Mouse (Mus musculus) heart, postnatal 0 days (tissue): ENCODE measurements around the gene Smim6. TPM values are rescaled to one million over a fixed set of nuclear protein-coding genes. Genes with fewer than 3 reads are reported as not detected.
A peak's percentile ranks its signal among the peaks of the same experiment; 100 is the strongest.

Source experiments
- ATAC-seq: fragments of 200-750 bp; cut with Nextera tagmentation; 2 replicates; pipeline ENCODE4 v1.8.0; 2017; ENCODE audit warnings: low read depth, moderate number of reproducible peaks, moderate library complexity; ENCODE audit not compliant: insufficient read depth
- DNase-seq: peaks from one replicate; pipeline ENCODE4 v3.0.0-alpha.2; 2016; ENCODE audit warnings: low spot score
- H3K27ac ChIP-seq: fragments of 300-500 bp; sonication (generic); 2 replicates; pipeline ENCODE4 v1.5.1; 2014; ENCODE audit warnings: low read depth, mild to moderate bottlenecking
- H3K27me3 ChIP-seq: fragments of 300-500 bp; sonication (generic); 2 replicates; pipeline ENCODE4 v1.6.1; 2014; ENCODE audit warnings: low read length, mixed read lengths; ENCODE audit not compliant: control insufficient read depth, insufficient read depth
- H3K36me3 ChIP-seq: fragments of 300-500 bp; sonication (generic); replicated peaks from 2 replicates; pipeline ENCODE4 v1.6.1; 2014; ENCODE audit warnings: low read length, mixed read lengths; ENCODE audit not compliant: control insufficient read depth, insufficient read depth
- H3K4me1 ChIP-seq: fragments of 300-500 bp; sonication (generic); 2 replicates; pipeline ENCODE4 v1.6.1; 2014; ENCODE audit warnings: antibody characterized with exemption; ENCODE audit not compliant: control insufficient read depth, insufficient read depth
- H3K4me2 ChIP-seq: fragments of 300-500 bp; sonication (generic); 2 replicates; pipeline ENCODE4 v1.6.1; 2014; ENCODE audit warnings: low read depth, mild to moderate bottlenecking, low read length, moderate library complexity
- H3K4me3 ChIP-seq: fragments of 300-500 bp; sonication (generic); 2 replicates; pipeline ENCODE4 v1.5.1; 2014; ENCODE audit warnings: low read depth, low read length
- H3K9ac ChIP-seq: fragments of 300-500 bp; sonication (generic); replicated peaks from 2 replicates; pipeline ENCODE4 v1.6.1; 2014; ENCODE audit warnings: low read depth, low read length, mixed read lengths
- H3K9me3 ChIP-seq: fragments of 300-500 bp; sonication (generic); replicated peaks from 2 replicates; pipeline ENCODE4 v1.6.1; 2016; ENCODE audit warnings: low read length; ENCODE audit not compliant: control insufficient read depth
- CTCF ChIP-seq: IDR thresholded peaks from 2 replicates; pipeline ENCODE4 v1.5.1; 2016; ENCODE audit warnings: antibody characterized with exemption, control low read depth, low read depth
- EP300 ChIP-seq: IDR thresholded peaks from 2 replicates; pipeline ENCODE4 v1.6.1; 2016; ENCODE audit warnings: antibody characterized with exemption, low read depth
- WGBS: fragments of 180-500 bp; shearing (Covaris S2); extraction: QIAGEN DNeasy Blood & Tissue Kit; methylation state at CpG from one replicate; pipeline ENCODE4 v1.1.7; 2014; 5-methylcytosine and 5-hydroxymethylcytosine counted together
- polyA plus RNA-seq: library from polyadenylated mRNA; unstranded; fragments of >200 nt; fragmentation: Nextera tagmentation; extraction: Ambion mirVana; gene quantifications from 2 replicates; pipeline ENCODE4 v1.2.1, GENCODE M21; 2015
- total RNA-seq: library from RNA; depleted of rRNA; stranded (reverse); fragments of >200 nt; gene quantifications from 2 replicates; pipeline ENCODE4 v1.2.3, GENCODE M21; 2014; ENCODE audit warnings: low replicate concordance; rRNA removed

Smim6 gene
- total and polyA plus RNA-seq, 2 experiments from 2014 or later, result 0.98 TPM; not detected in 1

DNA sequence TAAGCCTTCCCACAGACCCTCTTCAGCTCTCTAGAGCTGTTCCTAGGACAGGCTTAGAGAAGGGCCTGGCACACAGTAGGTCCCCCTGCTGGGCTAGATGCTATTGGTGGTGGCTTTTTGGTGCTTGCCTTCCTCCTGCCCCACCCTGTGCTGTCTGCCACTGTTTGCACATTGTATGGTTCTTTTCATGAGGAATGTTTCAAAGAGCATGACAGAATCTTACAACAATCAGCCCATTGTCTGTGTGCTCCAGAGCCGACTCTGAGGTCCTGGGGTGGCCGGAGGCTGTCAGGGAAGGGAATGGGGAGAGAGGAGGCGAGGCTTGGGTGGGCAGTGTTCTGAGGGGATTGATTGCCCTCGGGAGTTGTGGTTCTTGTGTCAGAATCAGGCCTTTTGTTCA is 44.6 kb downstream of the Smim6 start:
- Histone ChIP-seq H3K4me3 (no peak overlapping the region), H3K9me3 (no peaks in the 10 kb centered on the region), H3K27ac (no peak overlapping the region), H3K27me3 (no peaks in the 10 kb centered on the region), H3K4me2 (no peak overlapping the region), H3K4me1 (no peaks in the 10 kb centered on the region), H3K36me3 (peaks cover 69% of the 10 kb centered on the region), H3K9ac (no peak overlapping the region; the same call in 1 of the 2 replicates)
- TF ChIP-seq CTCF (no peak), EP300 (no peak)
- WGBS, result 49% methylated on average over 4 of the region's 4 CpGs
- DNase-seq (no peak), ATAC-seq (no peak; the same call in 1 of the 2 replicates)

DNA sequence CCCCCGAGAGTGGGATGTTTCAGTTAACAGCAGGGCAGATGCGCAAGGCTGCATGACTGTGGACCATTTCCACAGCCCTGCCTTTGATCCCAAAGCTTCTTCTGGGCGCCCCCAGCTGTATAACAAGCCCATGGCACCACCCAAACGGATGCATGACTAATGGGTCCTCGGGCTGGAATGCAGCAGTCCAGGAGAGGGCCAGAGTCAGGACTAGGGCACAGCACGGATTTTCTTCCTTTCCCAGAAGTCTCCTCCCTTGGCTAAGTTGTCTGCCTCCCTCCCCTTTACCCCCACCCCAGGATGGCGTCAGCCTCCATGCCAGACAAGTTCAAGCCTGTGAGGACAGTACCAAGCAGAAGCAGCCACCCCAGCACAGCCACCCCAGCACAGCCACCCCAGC is 46.2 kb downstream of the Smim6 start:
- H3K27me3 ChIP-seq, result no peaks in the 10 kb centered on the region
- no peaks in the 10 kb centered on the region for H3K9me3 ChIP-seq
- no peak overlapping the region for H3K27ac ChIP-seq
- DNase-seq (no peak), ATAC-seq (peak; percentile 41; the same call in 1 of the 2 replicates)
- H3K9ac ChIP-seq, result no peak overlapping the region
- H3K36me3 ChIP-seq, result peaks cover 69% of the 10 kb centered on the region
- H3K4me3 ChIP-seq, result no peak overlapping the region
- no peak overlapping the region for H3K4me2 ChIP-seq
- H3K4me1 ChIP-seq, result no peaks in the 10 kb centered on the region
- TF ChIP-seq EP300, result no peak
- WGBS, result 68% methylated on average over 7 of the region's 7 CpGs

DNA sequence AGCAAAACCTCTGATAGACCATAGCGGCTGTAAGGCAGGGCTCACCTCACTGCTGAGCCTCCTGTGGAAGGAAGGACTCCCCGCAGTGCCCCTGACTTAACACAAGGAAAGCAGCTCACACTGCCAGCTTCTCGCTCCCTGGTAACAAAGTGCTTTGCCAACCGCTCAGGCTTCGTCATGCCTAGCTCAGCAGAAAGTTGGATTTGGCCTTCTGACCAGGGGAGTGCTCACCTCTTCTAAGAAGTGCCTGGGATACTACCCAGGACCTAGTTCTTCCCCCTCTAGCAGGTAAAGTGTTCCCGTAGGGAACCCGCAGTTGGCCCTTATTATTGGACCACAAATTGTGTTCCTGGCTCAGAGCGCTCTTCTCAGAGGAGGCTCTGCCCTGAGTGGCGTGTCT is 47.2 kb downstream of the Smim6 start:
- H3K36me3 ChIP-seq, result peaks cover 65% of the 10 kb centered on the region
- no peak overlapping the region for H3K4me2 ChIP-seq
- H3K9me3 ChIP-seq, result no peaks in the 10 kb centered on the region
- TF ChIP-seq CTCF (no peak), EP300 (no peak)
- ATAC-seq, result no peak
- no peak overlapping the region for H3K27ac ChIP-seq
- no peaks in the 10 kb centered on the region for H3K27me3 ChIP-seq
- DNase-seq, result no peak
- H3K9ac ChIP-seq, result no peak overlapping the region
- 94% methylated on average over 9 of the region's 9 CpGs for WGBS
- no peaks in the 10 kb centered on the region for H3K4me1 ChIP-seq
- H3K4me3 ChIP-seq, result no peak overlapping the region

DNA sequence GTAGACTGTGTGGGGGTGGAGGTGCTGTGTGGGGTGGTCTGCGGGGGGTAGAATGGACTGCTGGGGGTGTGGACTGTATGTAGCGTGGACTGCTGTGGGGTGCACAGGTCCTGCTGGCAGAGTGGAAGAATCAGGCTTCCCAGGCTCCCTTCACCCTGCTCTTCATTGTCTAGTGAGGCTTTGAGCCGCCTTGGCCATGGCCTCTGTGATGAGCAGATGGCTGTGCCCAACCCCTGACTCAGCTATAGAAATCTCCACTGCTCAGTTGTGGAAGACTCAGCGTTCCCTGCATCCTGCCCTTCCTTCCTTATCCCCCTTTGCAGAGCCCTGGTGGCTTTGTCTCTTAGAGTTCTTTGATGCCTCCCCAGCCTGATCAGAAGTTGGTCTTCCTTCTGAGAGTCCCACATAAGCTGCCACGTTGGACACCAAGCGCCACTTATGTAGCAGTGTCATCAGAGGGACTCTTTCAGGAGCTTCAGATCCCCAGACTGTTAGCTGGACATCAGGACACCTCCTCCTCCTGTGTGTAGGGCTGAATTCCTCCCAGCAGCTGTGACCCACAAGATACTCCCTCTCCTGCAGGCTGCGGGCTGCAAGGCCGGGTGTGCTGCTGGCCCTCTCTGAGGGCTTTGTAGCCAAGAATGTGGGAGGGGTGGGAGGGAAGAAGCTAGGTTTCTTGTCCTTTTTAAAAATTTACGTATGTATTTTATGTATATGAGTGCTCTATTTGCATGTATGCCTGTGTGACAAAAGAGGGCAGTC is 51.0 kb downstream of the Smim6 start:
- DNase-seq (no peak), ATAC-seq (no peak)
- Histone ChIP-seq H3K4me1 (no peaks in the 10 kb centered on the region), H3K27me3 (no peaks in the 10 kb centered on the region), H3K9me3 (no peaks in the 10 kb centered on the region), H3K4me3 (no peak overlapping the region), H3K27ac (no peak overlapping the region), H3K36me3 (peaks cover 69% of the 10 kb centered on the region), H3K9ac (no peak overlapping the region), H3K4me2 (no peak overlapping the region)
- WGBS, result 87% methylated on average over 9 of the region's 9 CpGs
- no peak for TF ChIP-seq CTCF
- TF ChIP-seq EP300, result no peak

Other genes starting within 250 kb of the Smim6 start
- gene Grb2, start 203.4 kb upstream of the Smim6 start, total RNA-seq, result 48.6 and 126 TPM in 2 replicates
- 96.9 and 116 TPM in 2 replicates for gene Grb2, start 203.4 kb upstream of the Smim6 start, polyA plus RNA-seq
- 56.9 and 65.0 TPM in 2 replicates for gene Tmem94, start 146.6 kb upstream of the Smim6 start, total RNA-seq
- 32.5 and 34.0 TPM in 2 replicates for gene Tmem94, start 146.6 kb upstream of the Smim6 start, polyA plus RNA-seq
- 62.1 and 107 TPM in 2 replicates for gene Caskin2, start 98.4 kb upstream of the Smim6 start, total RNA-seq
- 12.6 and 14.2 TPM in 2 replicates for gene Caskin2, start 98.4 kb upstream of the Smim6 start, polyA plus RNA-seq
- gene Tsen54, start 97.3 kb upstream of the Smim6 start, total RNA-seq, result 35.5 and 58.5 TPM in 2 replicates
- 14.8 and 17.7 TPM in 2 replicates for gene Tsen54, start 97.3 kb upstream of the Smim6 start, polyA plus RNA-seq
- 49.8 and 85.5 TPM in 2 replicates for gene Llgl2, start 88.0 kb upstream of the Smim6 start, total RNA-seq
- gene Llgl2, start 88.0 kb upstream of the Smim6 start, polyA plus RNA-seq, result 12.7 and 14.1 TPM in 2 replicates
- not detected in 2 replicates for gene Myo15b, start 53.6 kb upstream of the Smim6 start, total RNA-seq
- 0.04 and 0.11 TPM in 2 replicates for gene Myo15b, start 53.6 kb upstream of the Smim6 start, polyA plus RNA-seq
- gene Smim5, start 12.1 kb upstream of the Smim6 start, total RNA-seq, result 57.5 and 83.0 TPM in 2 replicates
- 79.3 and 93.3 TPM in 2 replicates for gene Smim5, start 12.1 kb upstream of the Smim6 start, polyA plus RNA-seq
- gene Sap30bp, start 21.3 kb downstream of the Smim6 start, total RNA-seq, result 11.7 and 17.9 TPM in 2 replicates
- gene Sap30bp, start 21.3 kb downstream of the Smim6 start, polyA plus RNA-seq, result 19.0 and 19.6 TPM in 2 replicates
- 5.4 and 5.8 TPM in 2 replicates for gene Recql5, start 21.5 kb downstream of the Smim6 start, total RNA-seq
- 6.2 and 6.3 TPM in 2 replicates for gene Recql5, start 21.5 kb downstream of the Smim6 start, polyA plus RNA-seq
- gene Itgb4, start 62.7 kb downstream of the Smim6 start, total RNA-seq, result 1.1 and 1.5 TPM in 2 replicates
- gene Itgb4, start 62.7 kb downstream of the Smim6 start, polyA plus RNA-seq, result 0.85 and 1.1 TPM in 2 replicates
- gene Galk1, start 100.7 kb downstream of the Smim6 start, total RNA-seq, result 90.4 and 98.3 TPM in 2 replicates
- 86.3 and 88.4 TPM in 2 replicates for gene Galk1, start 100.7 kb downstream of the Smim6 start, polyA plus RNA-seq
- gene H3f3b, start 115.9 kb downstream of the Smim6 start, total RNA-seq, result 365 and 410 TPM in 2 replicates
- gene H3f3b, start 115.9 kb downstream of the Smim6 start, polyA plus RNA-seq, result 518 and 561 TPM in 2 replicates
- 23.1 and 26.1 TPM in 2 replicates for gene Unk, start 118.3 kb downstream of the Smim6 start, total RNA-seq
- gene Unk, start 118.3 kb downstream of the Smim6 start, polyA plus RNA-seq, result 8.4 and 9.5 TPM in 2 replicates
- 0.27 and 2.7 TPM in 2 replicates for gene Unc13d, start 165.9 kb downstream of the Smim6 start, total RNA-seq
- gene Unc13d, start 165.9 kb downstream of the Smim6 start, polyA plus RNA-seq, result 0.42 and 0.47 TPM in 2 replicates
- 113 and 120 TPM in 2 replicates for gene Wbp2, start 175.0 kb downstream of the Smim6 start, total RNA-seq
- gene Wbp2, start 175.0 kb downstream of the Smim6 start, polyA plus RNA-seq, result 106 and 117 TPM in 2 replicates
- 89.0 and 104 TPM in 2 replicates for gene Trim47, start 215.2 kb downstream of the Smim6 start, total RNA-seq
- 42.8 and 43.9 TPM in 2 replicates for gene Trim47, start 215.2 kb downstream of the Smim6 start, polyA plus RNA-seq
- gene Trim65, start 219.1 kb downstream of the Smim6 start, total RNA-seq, result 5.9 and 15.0 TPM in 2 replicates
- 2.7 TPM in 2 replicates for gene Trim65, start 219.1 kb downstream of the Smim6 start, polyA plus RNA-seq
- gene Mrpl38, start 226.9 kb downstream of the Smim6 start, total RNA-seq, result 114 and 153 TPM in 2 replicates
- gene Mrpl38, start 226.9 kb downstream of the Smim6 start, polyA plus RNA-seq, result 79.1 and 80.8 TPM in 2 replicates